Mouse (Mus musculus) olfactory bulb, adult 2 months (tissue): Measurements from ENCODE around the gene Gm28635.

Source experiments
- CTCF ChIP-seq: fragments of 200-500 bp; IDR thresholded peaks from 2 replicates; pipeline ENCODE4 v1.5.1; 2012; ENCODE audit warnings: low read depth, mild to moderate bottlenecking, low read length, moderate library complexity; ENCODE audit not compliant: insufficient read depth
- POLR2A ChIP-seq: fragments of 200-500 bp; IDR thresholded peaks from 2 replicates; pipeline ENCODE4 v1.6.1; 2012; ENCODE audit warnings: mild to moderate bottlenecking, low read depth, low read length, moderate library complexity; ENCODE audit not compliant: insufficient read depth

- TF ChIP-seq CTCF, result no peak
- no peak for TF ChIP-seq POLR2A
These were observed 22.0 kb downstream of the Gm28635 start for GRCm38 (mm10) chr2:84655864-84656263.
